Mouse (Mus musculus): ENCODE measurements around the gene Galk2.

GRCm38 (mm10) chr2:125896355-125896754 lies 37.4 kb downstream of the Galk2 start:
- TF ChIP-seq CTCF (IDR thresholded peaks at IDR 0.05; ENCODE audit: low read depth) (no peak), EP300 (IDR thresholded peaks at IDR 0.05; ENCODE audit: low read depth) (no peak)

Measured in liver, embryonic 14.5 days (tissue).